ENCODE assay signal across 10 mouse cellular contexts in the genomic region with DNA sequence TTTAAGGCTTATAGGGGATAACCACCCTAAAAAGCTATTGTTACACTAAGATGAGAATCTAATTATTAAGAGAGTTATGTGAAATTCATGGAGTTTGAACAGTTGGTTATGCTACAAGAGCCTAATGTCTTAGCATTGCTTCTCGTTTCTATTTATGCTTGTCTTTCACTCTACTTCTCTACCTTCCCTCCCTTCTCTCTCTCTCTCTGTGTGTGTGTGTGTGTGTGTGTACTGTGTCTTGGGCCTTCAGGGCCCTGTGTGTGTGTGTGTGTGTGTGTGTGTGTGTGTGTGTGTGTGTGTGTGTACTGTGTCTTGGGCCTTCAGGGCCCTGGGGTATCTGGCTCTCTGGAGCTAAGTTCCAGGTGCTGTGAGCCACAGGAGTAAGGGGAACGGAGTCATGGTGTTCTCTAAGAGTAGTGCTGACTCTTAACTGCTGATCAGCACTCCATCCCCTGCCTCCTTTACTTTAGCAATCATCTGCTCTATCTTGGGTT. TPM values are rescaled to one million over a fixed set of nuclear protein-coding genes. Genes with fewer than 3 reads are reported as not detected.
A peak's percentile ranks its signal among the peaks of the same experiment; 100 is the strongest.
DNase-seq lines count a peak whose midpoint lies in the region; ATAC-seq lines count a peak whose summit lies in the region.
"Had no signal": no experiment of that assay in that cellular context is flagged by ENCODE, and none has a peak within 500 bp of the region (broad histone marks: within the 10 kb centered on the region; RNA-seq: fewer than 3 reads in every experiment).

No protein-coding gene starts in this region.

- WGBS in limb, embryonic 13.5 days: 63% methylated on average over 2 of the region's 2 CpGs
- 79% methylated on average over 2 of the region's 2 CpGs for WGBS in limb, embryonic 10.5 days
- 75% methylated on average over 2 of the region's 2 CpGs for whole genome bisulfite sequencing in forebrain, embryonic 11.5 days
- 88% methylated on average over 2 of the region's 2 CpGs for WGBS in hindbrain, embryonic 13.5 days
- 68% methylated on average over 2 of the region's 2 CpGs for WGBS in midbrain, embryonic 16.5 days

- no peak for DNase-seq in limb, embryonic 10.5 days (ENCODE audit: low spot score)
- DNase-seq in forebrain, embryonic 11.5 days (ENCODE audit: low spot score): no peak
- no peak for DNase-seq in heart, adult 9 months (ENCODE audit: low spot score in 2 of 2)
- DNase-seq in embryo, embryonic 10.5 days (ENCODE audit: low spot score): no peak

- no peaks in the 10 kb centered on the region for H3K27me3 ChIP-seq in limb, embryonic 13.5 days
- H3K27me3 ChIP-seq in limb, embryonic 10.5 days (ENCODE audit: low read depth, poor library complexity, severe bottlenecking): no peaks in the 10 kb centered on the region
- no peaks in the 10 kb centered on the region for H3K27me3 ChIP-seq in forebrain, embryonic 11.5 days (ENCODE audit: control insufficient read depth, insufficient read depth, low read length)
- no peaks in the 10 kb centered on the region for H3K27me3 ChIP-seq in hindbrain, embryonic 13.5 days
- H3K27me3 ChIP-seq in midbrain, embryonic 16.5 days (ENCODE audit: control insufficient read depth, insufficient read depth, low read depth, low read length): no peaks in the 10 kb centered on the region

- H3K4me2 ChIP-seq in limb, embryonic 13.5 days (replicated peaks): no peak overlapping the region
- no peak overlapping the region for H3K4me2 ChIP-seq in forebrain, embryonic 11.5 days (ENCODE audit: low read depth, low read length, severe bottlenecking)
- H3K4me2 ChIP-seq in hindbrain, embryonic 13.5 days: no peak overlapping the region
- H3K4me2 ChIP-seq in midbrain, embryonic 16.5 days (ENCODE audit: low read length): no peak overlapping the region

- H3K27ac ChIP-seq in limb, embryonic 13.5 days: peak overlapping the region; percentile 28; the same call in 1 of the 2 replicates
- no peak overlapping the region for H3K27ac ChIP-seq in limb, embryonic 10.5 days
- no peak overlapping the region for H3K27ac ChIP-seq in forebrain, embryonic 11.5 days (ENCODE audit: low read depth, low read length)
- H3K27ac ChIP-seq in hindbrain, embryonic 13.5 days: no peak overlapping the region; the same call in 1 of the 2 replicates
- no peak overlapping the region for H3K27ac ChIP-seq in midbrain, embryonic 16.5 days (ENCODE audit: low read length)

- no peak overlapping the region for H3K9ac ChIP-seq in limb, embryonic 13.5 days
- H3K9ac ChIP-seq in forebrain, embryonic 11.5 days (ENCODE audit: low read length): no peak overlapping the region
- H3K9ac ChIP-seq in hindbrain, embryonic 13.5 days: no peak overlapping the region
- H3K9ac ChIP-seq in midbrain, embryonic 16.5 days (ENCODE audit: low read depth, low read length): no peak overlapping the region

- no peak overlapping the region for H3K4me3 ChIP-seq in limb, embryonic 13.5 days
- H3K4me3 ChIP-seq in limb, embryonic 10.5 days: no peak overlapping the region
- H3K4me3 ChIP-seq in forebrain, embryonic 11.5 days (ENCODE audit: low read depth, low read length): no peak overlapping the region
- H3K4me3 ChIP-seq in hindbrain, embryonic 13.5 days: no peak overlapping the region
- no peak overlapping the region for H3K4me3 ChIP-seq in midbrain, embryonic 16.5 days (ENCODE audit: low read depth, low read length)
- H3K4me3 ChIP-seq: erythroblast, embryonic 14.5 days; myocyte had no signal

- H3K9me3 ChIP-seq in limb, embryonic 13.5 days: no peaks in the 10 kb centered on the region
- H3K9me3 ChIP-seq in limb, embryonic 10.5 days (replicated peaks): no peaks in the 10 kb centered on the region
- no peaks in the 10 kb centered on the region for H3K9me3 ChIP-seq in forebrain, embryonic 11.5 days (ENCODE audit: control insufficient read depth, low read length)
- no peaks in the 10 kb centered on the region for H3K9me3 ChIP-seq in hindbrain, embryonic 13.5 days
- no peaks in the 10 kb centered on the region for H3K9me3 ChIP-seq in midbrain, embryonic 16.5 days (replicated peaks; ENCODE audit: control insufficient read depth, low read length, poor library complexity, severe bottlenecking)

- H3K36me3 ChIP-seq in limb, embryonic 13.5 days: peaks cover 19% of the 10 kb centered on the region
- H3K36me3 ChIP-seq in limb, embryonic 10.5 days: peaks cover 15% of the 10 kb centered on the region
- no peaks in the 10 kb centered on the region; the same call in 1 of the 2 replicates for H3K36me3 ChIP-seq in forebrain, embryonic 11.5 days (ENCODE audit: control insufficient read depth, insufficient read depth, low read length)
- H3K36me3 ChIP-seq in hindbrain, embryonic 13.5 days: peaks cover 13% of the 10 kb centered on the region
- no peaks in the 10 kb centered on the region for H3K36me3 ChIP-seq in midbrain, embryonic 16.5 days (ENCODE audit: control insufficient read depth, insufficient read depth, low read length)

- ATAC-seq in limb, embryonic 13.5 days (ENCODE audit: low FRiP score, low read depth): peak; percentile 28; the same call in 1 of the 2 replicates
- ATAC-seq in forebrain, embryonic 11.5 days (replicated peaks; ENCODE audit: low FRiP score): peak; percentile 56
- peak; percentile 49; the same call in 1 of the 2 replicates for ATAC-seq in hindbrain, embryonic 13.5 days (ENCODE audit: low FRiP score)
- peak; percentile 66 for ATAC-seq in midbrain, embryonic 16.5 days
- no peak for ATAC-seq in erythroid progenitor cell, adult 5-6 weeks (replicated peaks; ENCODE audit: low FRiP score, poor library complexity, severe bottlenecking)

- peaks cover 12% of the 10 kb centered on the region for H3K4me1 ChIP-seq in limb, embryonic 13.5 days
- H3K4me1 ChIP-seq in limb, embryonic 10.5 days: peaks cover 7% of the 10 kb centered on the region; the same call in 1 of the 2 replicates
- H3K4me1 ChIP-seq in forebrain, embryonic 11.5 days (replicated peaks; ENCODE audit: control insufficient read depth, insufficient read depth, low read length): peaks cover 3% of the 10 kb centered on the region; the same call in 1 of the 2 replicates
- peaks cover 2% of the 10 kb centered on the region; the same call in 1 of the 2 replicates for H3K4me1 ChIP-seq in hindbrain, embryonic 13.5 days (replicated peaks)
- peaks cover 10% of the 10 kb centered on the region for H3K4me1 ChIP-seq in midbrain, embryonic 16.5 days (ENCODE audit: control insufficient read depth, insufficient read depth, low read length)

RNA-seq across cellular contexts. Expression of a gene that starts 6.9 kb away (rescaled TPM):
- polyA plus RNA-seq in limb, embryonic 13.5 days (2015; fragmentation: Nextera tagmentation; extraction: Ambion mirVana): 10.2 and 11.0 TPM in 2 replicates
- 14.0 and 15.7 TPM in 2 replicates for polyA plus RNA-seq in limb, embryonic 10.5 days (2016; fragmentation: Nextera tagmentation; extraction: Ambion mirVana)
- 11.9 and 13.2 TPM in 2 replicates for polyA plus RNA-seq in forebrain, embryonic 11.5 days (2014; fragmentation: Nextera tagmentation; extraction: Ambion mirVana)
- 4.9 and 5.0 TPM in 2 replicates for polyA plus RNA-seq in hindbrain, embryonic 13.5 days (2015; fragmentation: Nextera tagmentation; extraction: Ambion mirVana)
- polyA plus RNA-seq in midbrain, embryonic 16.5 days (2015; fragmentation: Nextera tagmentation; extraction: Ambion mirVana): 3.2 and 4.5 TPM in 2 replicates
- 3.6 and 3.8 TPM in 2 replicates for total RNA-seq in erythroid progenitor cell, adult 5-6 weeks (2015; ENCODE audit: low replicate concordance)
- total RNA-seq in erythroid progenitor cell, adult 5-6 weeks (2017; ENCODE audit: low replicate concordance): 2.6 and 3.7 TPM in 2 replicates

RNA-seq across cellular contexts. Expression of a gene that starts 29.0 kb away (rescaled TPM):
- polyA plus RNA-seq in limb, embryonic 13.5 days (2015; fragmentation: Nextera tagmentation; extraction: Ambion mirVana): 28.4 and 28.6 TPM in 2 replicates
- polyA plus RNA-seq in limb, embryonic 10.5 days (2016; fragmentation: Nextera tagmentation; extraction: Ambion mirVana): 24.7 and 25.5 TPM in 2 replicates
- 29.6 and 34.2 TPM in 2 replicates for polyA plus RNA-seq in forebrain, embryonic 11.5 days (2014; fragmentation: Nextera tagmentation; extraction: Ambion mirVana)
- polyA plus RNA-seq in hindbrain, embryonic 13.5 days (2015; fragmentation: Nextera tagmentation; extraction: Ambion mirVana): 37.8 and 40.2 TPM in 2 replicates
- 40.5 and 43.0 TPM in 2 replicates for polyA plus RNA-seq in midbrain, embryonic 16.5 days (2015; fragmentation: Nextera tagmentation; extraction: Ambion mirVana)
- total RNA-seq in erythroid progenitor cell, adult 5-6 weeks (2015; ENCODE audit: low replicate concordance): 4.2 and 5.0 TPM in 2 replicates
- 3.5 and 5.0 TPM in 2 replicates for total RNA-seq in erythroid progenitor cell, adult 5-6 weeks (2017; ENCODE audit: low replicate concordance)

RNA-seq across cellular contexts. Expression of a gene that starts 48.3 kb away (rescaled TPM):
- polyA plus RNA-seq in limb, embryonic 13.5 days (2015; fragmentation: Nextera tagmentation; extraction: Ambion mirVana): 0.83 and 0.84 TPM in 2 replicates
- polyA plus RNA-seq in limb, embryonic 10.5 days (2016; fragmentation: Nextera tagmentation; extraction: Ambion mirVana): 0.14 and 0.49 TPM in 2 replicates
- polyA plus RNA-seq in forebrain, embryonic 11.5 days (2014; fragmentation: Nextera tagmentation; extraction: Ambion mirVana): 0.29 and 0.55 TPM in 2 replicates
- polyA plus RNA-seq in hindbrain, embryonic 13.5 days (2015; fragmentation: Nextera tagmentation; extraction: Ambion mirVana): 0.58 and 0.87 TPM in 2 replicates
- 0.46 and 0.48 TPM in 2 replicates for polyA plus RNA-seq in midbrain, embryonic 16.5 days (2015; fragmentation: Nextera tagmentation; extraction: Ambion mirVana)
- total RNA-seq in erythroid progenitor cell, adult 5-6 weeks (2015; ENCODE audit: low replicate concordance): 10.5 and 15.5 TPM in 2 replicates
- total RNA-seq in erythroid progenitor cell, adult 5-6 weeks (2017; ENCODE audit: low replicate concordance): 5.1 TPM in 1 of 2 replicates, not detected in the other
- polyA plus RNA-seq: erythroblast, embryonic 14.5 days had no signal
